Mouse (Mus musculus) erythroblast, embryonic 14.5 days (primary cell): Measurements from ENCODE around the gene Vamp1.

Experiments
- GATA1 ChIP-seq: IDR thresholded peaks from 2 replicates; pipeline ENCODE4 v1.6.1; 2012; ENCODE audit warnings: low read length, inconsistent platforms, mixed read lengths
- TAL1 ChIP-seq: IDR thresholded peaks from 3 replicates; pipeline ENCODE4 v1.6.1; 2012; ENCODE audit warnings: low read length, inconsistent platforms, mixed read lengths

GRCm38 (mm10) chr6:125292256-125292655 is 76.9 kb downstream of the Vamp1 start:
- TF ChIP-seq GATA1 (no peak), TAL1 (no peak)
